Mouse (Mus musculus) lung, postnatal 0 days (tissue): ENCODE measurements around the gene Mfsd12. TPM values are rescaled to one million over a fixed set of nuclear protein-coding genes. Genes with fewer than 3 reads are reported as not detected.

Experiments
- ATAC-seq: fragments of 200-750 bp; cut with Nextera tagmentation; 2 replicates; pipeline ENCODE4 v1.8.0; 2017; ENCODE audit warnings: moderate library complexity
- DNase-seq: peaks from one replicate; pipeline ENCODE4 v3.0.0-alpha.2; 2016; ENCODE audit warnings: low spot score
- H3K27ac ChIP-seq: fragments of 300-500 bp; sonication (generic); 2 replicates; pipeline ENCODE4 v1.5.1; 2014; ENCODE audit warnings: antibody characterized with exemption, mild to moderate bottlenecking, low read length, mixed read lengths
- H3K27me3 ChIP-seq: fragments of 300-500 bp; sonication (generic); replicated peaks from 2 replicates; pipeline ENCODE4 v1.6.1; 2014; ENCODE audit warnings: low read length, mixed read lengths; ENCODE audit not compliant: insufficient read depth
- H3K36me3 ChIP-seq: fragments of 300-500 bp; sonication (generic); 2 replicates; pipeline ENCODE4 v1.6.1; 2014; ENCODE audit warnings: low read length, mixed read lengths; ENCODE audit not compliant: insufficient read depth
- H3K4me1 ChIP-seq: fragments of 300-500 bp; sonication (generic); 2 replicates; pipeline ENCODE4 v1.6.1; 2014; ENCODE audit warnings: antibody characterized with exemption, low read depth, low read length, mixed read lengths; ENCODE audit not compliant: insufficient read depth
- H3K4me2 ChIP-seq: fragments of 300-500 bp; sonication (generic); replicated peaks from 2 replicates; pipeline ENCODE4 v1.6.1; 2014; ENCODE audit warnings: low read depth, mild to moderate bottlenecking, low read length, moderate library complexity, mixed read lengths
- H3K4me3 ChIP-seq: fragments of 300-500 bp; sonication (generic); 2 replicates; pipeline ENCODE4 v1.5.1; 2014; ENCODE audit warnings: low read depth, low read length
- H3K9ac ChIP-seq: fragments of 300-500 bp; sonication (generic); replicated peaks from 2 replicates; pipeline ENCODE4 v1.6.1; 2014; ENCODE audit warnings: low read depth, mild to moderate bottlenecking
- H3K9me3 ChIP-seq: fragments of 300-500 bp; sonication (generic); 2 replicates; pipeline ENCODE4 v1.6.1; 2016; ENCODE audit warnings: low read length, mixed read lengths
- CTCF ChIP-seq: IDR thresholded peaks from 2 replicates; pipeline ENCODE4 v1.5.1; 2016; ENCODE audit warnings: antibody characterized with exemption, mild to moderate bottlenecking
- EP300 ChIP-seq: IDR thresholded peaks from 2 replicates; pipeline ENCODE4 v1.6.1; 2016; ENCODE audit warnings: antibody characterized with exemption, mild to moderate bottlenecking, control low read depth
- WGBS: fragments of 180-500 bp; shearing (Covaris S2); extraction: QIAGEN DNeasy Blood & Tissue Kit; methylation state at CpG from one replicate; pipeline ENCODE4 v1.1.7; 2014; 5-methylcytosine and 5-hydroxymethylcytosine counted together
- polyA plus RNA-seq: library from polyadenylated mRNA; unstranded; fragments of >200 nt; fragmentation: Nextera tagmentation; extraction: Ambion mirVana; gene quantifications from 2 replicates; pipeline ENCODE4 v1.2.1, GENCODE M21; 2015

Mfsd12 gene
- polyA plus RNA-seq, 1 experiment from 2014 or later = 14.0 TPM

DNA sequence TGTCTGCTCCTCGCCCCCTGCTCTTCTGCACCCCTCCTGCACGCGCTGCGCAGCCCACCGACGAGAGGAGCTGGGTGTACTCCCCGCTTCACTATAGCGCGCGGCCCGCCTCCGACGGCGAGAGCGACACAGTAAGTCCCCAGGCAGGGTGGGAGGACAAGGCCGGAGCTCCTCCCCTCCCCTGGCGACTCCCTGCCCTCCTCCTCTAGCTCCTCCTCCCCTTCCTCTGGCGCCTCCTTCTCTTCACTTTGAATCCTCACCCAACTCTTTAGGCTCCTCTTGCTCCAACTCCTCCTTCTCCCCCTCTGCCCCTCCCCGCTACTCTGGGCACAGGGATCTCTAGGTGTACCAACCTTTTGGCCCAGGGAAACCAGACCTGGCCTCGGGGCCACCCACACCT, 40.0 kb upstream of the Mfsd12 start:
- ATAC-seq = peak; percentile 7
- H3K27me3 ChIP-seq = no peaks in the 10 kb centered on the region
- H3K9ac ChIP-seq = no peak overlapping the region; the same call in 1 of the 2 replicates
- peak overlapping the region; percentile 61 for H3K4me2 ChIP-seq
- H3K36me3 ChIP-seq = peaks cover 10% of the 10 kb centered on the region; the same call in 1 of the 2 replicates
- H3K27ac ChIP-seq = peak overlapping the region; percentile 35
- TF ChIP-seq EP300 = no peak
- peak; percentile 2; the same call in 1 of the 2 replicates for TF ChIP-seq CTCF
- H3K4me1 ChIP-seq = peaks cover 10% of the 10 kb centered on the region
- H3K9me3 ChIP-seq = no peaks in the 10 kb centered on the region
- 0 out of 2 replicates have a peak overlapping the region, but pooled peaks have one; percentile 17 for H3K4me3 ChIP-seq
- 18% methylated on average over 20 of the region's 20 CpGs for WGBS
- peak; percentile 95 for DNase-seq

DNA sequence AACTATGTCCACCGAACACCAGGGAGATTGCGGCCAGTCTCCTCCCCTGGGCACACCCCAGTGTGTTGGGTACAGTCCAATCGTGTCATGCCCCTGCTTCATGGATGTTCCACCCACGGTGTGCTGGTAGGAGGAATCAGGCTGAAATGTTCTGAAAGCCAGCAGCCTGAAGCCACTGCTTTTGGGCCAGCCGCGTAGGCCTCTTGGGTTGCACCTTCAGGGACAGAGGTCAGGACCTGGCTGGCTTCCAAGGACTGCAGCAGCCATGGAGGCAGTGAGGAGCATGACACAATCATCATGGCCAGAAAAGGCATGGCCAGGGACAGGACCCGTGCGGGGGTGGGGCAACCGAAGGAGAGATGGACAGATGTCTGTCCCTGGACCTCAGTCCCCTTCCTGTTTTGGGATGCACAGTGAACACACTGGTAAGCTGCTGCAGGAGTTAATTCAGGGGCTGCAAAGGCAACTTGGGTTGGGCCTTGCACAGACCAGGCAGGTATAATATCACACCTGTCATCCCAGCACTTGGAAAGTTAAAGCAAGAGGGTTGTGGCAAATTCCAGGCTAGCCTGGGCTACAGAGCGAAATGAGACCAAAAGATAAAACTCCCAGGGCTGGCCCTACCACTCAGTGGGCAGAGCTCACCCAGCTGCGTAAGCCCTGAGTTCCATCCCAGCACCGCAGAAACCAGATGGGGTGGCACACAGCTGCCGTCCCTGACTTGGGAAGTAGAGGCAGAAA, 38.5 kb upstream of the Mfsd12 start:
- no peak overlapping the region for H3K4me2 ChIP-seq

DNA sequence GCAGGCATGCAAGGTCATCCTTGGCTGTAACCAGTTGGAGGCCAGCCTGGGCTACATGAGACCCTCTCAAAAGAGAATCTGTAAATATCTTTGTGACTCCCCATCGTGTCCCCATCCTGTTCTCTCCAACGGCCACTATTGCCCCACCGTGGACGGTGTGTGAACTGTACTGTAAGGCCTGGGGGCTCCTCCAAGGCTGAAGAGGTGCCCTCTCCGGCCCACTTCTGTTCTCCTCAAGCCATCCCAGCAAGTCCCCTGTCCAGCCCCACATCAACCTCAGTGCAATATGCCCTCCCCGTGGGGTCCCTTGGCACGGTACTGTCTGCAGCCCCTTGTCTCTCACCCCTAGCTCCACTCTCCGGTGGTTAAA, 38.0 kb upstream of the Mfsd12 start:
- no peak for DNase-seq
- Histone ChIP-seq H3K27me3 (no peaks in the 10 kb centered on the region), H3K4me1 (peaks cover 10% of the 10 kb centered on the region), H3K9ac (peak overlapping the region; percentile 23), H3K4me3 (0 out of 2 replicates have a peak overlapping the region, but pooled peaks have one; percentile 96), H3K27ac (peak overlapping the region; percentile 89; the same call in 1 of the 2 replicates), H3K4me2 (peak overlapping the region; percentile 67), H3K9me3 (no peaks in the 10 kb centered on the region), H3K36me3 (peaks cover 18% of the 10 kb centered on the region)
- WGBS = 39% methylated on average over 8 of the region's 8 CpGs
- TF ChIP-seq CTCF = peak; percentile 54
- no peak; the same call in 1 of the 2 replicates for TF ChIP-seq EP300
- ATAC-seq = no peak

More for the DNA sequence above, 38.5 kb upstream of the Mfsd12 start:
- DNase-seq (peak; percentile 42), ATAC-seq (no peak)
- TF ChIP-seq CTCF = no peak
- no peak for TF ChIP-seq EP300
- 80% methylated on average over 13 of the region's 13 CpGs for WGBS
- no peak overlapping the region for H3K27ac ChIP-seq
- no peaks in the 10 kb centered on the region for H3K9me3 ChIP-seq
- H3K4me3 ChIP-seq = no peak overlapping the region
- peaks cover 10% of the 10 kb centered on the region for H3K4me1 ChIP-seq
- H3K27me3 ChIP-seq = no peaks in the 10 kb centered on the region
- peaks cover 16% of the 10 kb centered on the region for H3K36me3 ChIP-seq
- no peak overlapping the region for H3K9ac ChIP-seq

DNA sequence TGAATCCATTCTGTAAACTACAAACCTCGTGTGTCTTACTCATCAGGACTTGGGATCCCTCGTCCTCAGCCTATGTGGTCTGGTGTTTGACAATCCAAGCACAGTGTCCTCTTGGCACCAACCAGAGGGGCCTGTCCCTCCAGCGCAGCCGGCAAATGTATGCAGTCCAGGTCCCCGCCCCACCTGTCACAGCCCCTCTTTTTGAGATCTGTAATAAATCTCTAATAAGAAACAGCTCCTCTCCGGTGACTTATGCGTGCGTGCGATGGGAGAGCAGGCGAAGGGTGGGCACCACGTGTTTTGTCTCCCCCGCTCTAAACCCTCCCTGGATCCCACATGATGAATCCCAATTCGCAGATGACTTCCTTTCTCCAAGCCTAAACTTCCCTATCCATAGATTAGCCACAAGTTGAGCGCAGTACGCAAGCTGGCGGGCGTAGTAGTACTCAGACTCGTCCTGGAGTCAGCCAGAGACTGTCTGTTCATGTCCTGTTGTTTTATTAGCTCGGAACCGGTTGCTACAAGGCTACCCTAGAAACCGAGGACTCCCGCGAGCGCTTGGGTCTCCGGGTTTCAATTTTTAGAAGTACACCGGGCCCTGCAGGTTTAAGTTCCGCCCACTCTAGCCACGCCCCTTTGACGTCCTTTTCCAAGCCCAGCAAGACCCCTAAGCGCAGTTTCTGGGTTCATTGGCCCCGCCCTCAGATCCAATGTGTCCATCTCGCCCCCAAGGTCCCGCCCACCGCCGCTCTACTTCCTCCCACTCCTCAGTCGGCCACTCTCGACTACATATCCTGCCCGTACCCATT, 37.3 kb upstream of the Mfsd12 start:
- no peaks in the 10 kb centered on the region for H3K27me3 ChIP-seq
- peak overlapping the region; percentile 67 for H3K4me2 ChIP-seq
- peak; percentile 52 for DNase-seq
- under 1% methylated on average over 38 of the region's 38 CpGs for WGBS
- H3K27ac ChIP-seq = peak overlapping the region; percentile 89
- H3K9ac ChIP-seq = peak overlapping the region; percentile 23; the same call in 1 of the 2 replicates
- ATAC-seq = no peak
- H3K4me3 ChIP-seq = peak overlapping the region; percentile 96
- TF ChIP-seq CTCF = no peak
- peak; percentile 25; the same call in 1 of the 2 replicates for TF ChIP-seq EP300
- H3K4me1 ChIP-seq = peaks cover 10% of the 10 kb centered on the region
- no peaks in the 10 kb centered on the region for H3K9me3 ChIP-seq
- peaks cover 22% of the 10 kb centered on the region for H3K36me3 ChIP-seq

DNA sequence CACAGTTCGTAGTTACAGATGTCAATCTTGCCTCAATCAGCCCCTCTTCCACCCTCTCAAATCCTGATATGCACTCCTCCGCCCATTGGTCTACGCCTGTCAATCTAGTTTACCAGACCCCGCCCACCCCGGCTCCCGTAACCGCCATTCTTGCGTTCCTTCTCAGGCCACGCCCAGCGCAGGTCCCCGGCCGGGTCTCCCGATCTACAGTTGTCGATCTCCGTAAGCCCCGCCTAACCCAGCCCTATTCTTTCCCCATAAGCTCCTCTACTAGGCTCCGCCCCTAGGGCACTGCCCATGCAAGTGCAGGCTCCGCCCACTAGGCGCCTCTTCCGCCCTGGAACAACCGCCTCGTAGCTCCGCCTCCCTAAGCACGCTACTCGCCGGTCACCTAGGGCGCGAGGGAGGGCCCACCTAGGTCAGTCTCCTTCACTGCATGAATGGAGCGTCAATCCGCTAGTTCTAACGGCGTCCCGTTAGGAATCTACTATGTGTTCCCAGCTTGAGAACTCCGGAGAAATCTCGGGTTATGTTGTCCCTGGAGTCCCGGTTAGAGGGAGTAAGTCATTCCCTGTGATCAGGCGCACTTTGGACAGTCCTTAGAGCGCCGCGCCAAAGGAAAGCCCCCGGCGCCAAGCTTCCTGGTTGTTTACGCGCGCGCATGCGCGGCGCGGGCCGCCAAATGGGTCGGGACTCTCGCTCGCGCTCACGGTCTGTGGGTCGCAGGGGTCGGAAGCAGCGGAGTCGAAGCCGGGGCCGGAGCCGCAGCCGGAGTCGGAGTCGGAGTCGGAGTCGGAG, 36.5 kb upstream of the Mfsd12 start, which contains the start of gene Cactin:
Cactin (plus strand) TSS at position 554 of the 798 bp plus-strand sequence.
- ATAC-seq (peak; percentile 91), DNase-seq (peak; percentile 100)
- under 1% methylated on average over 67 of the region's 68 CpGs for WGBS
- Histone ChIP-seq H3K9me3 (no peaks in the 10 kb centered on the region), H3K27ac (peak within 1 kb of the TSS; percentile 89), H3K27me3 (no peaks in the 10 kb centered on the region), H3K4me1 (peaks cover 10% of the 10 kb centered on the region), H3K4me2 (peak within 1 kb of the TSS; percentile 85), H3K36me3 (peaks cover 29% of the 10 kb centered on the region), H3K9ac (peak within 1 kb of the TSS; percentile 91), H3K4me3 (peak within 1 kb of the TSS; percentile 96)
- peak; percentile 87 for TF ChIP-seq EP300
- TF ChIP-seq CTCF = peak; percentile 58
